Mouse (Mus musculus): ENCODE measurements around the gene Zfp677. TPM values are rescaled to one million over a fixed set of nuclear protein-coding genes. Genes with fewer than 3 reads are reported as not detected.
"Not testable (repeated sequence)": the region's sequence is repeated elsewhere in the genome, so short reads cannot be mapped to it uniquely, and the experiment has no call there.

Zfp677 gene
- 3.1 TPM in 2 replicates for polyA plus RNA-seq (2016; fragmentation: Nextera tagmentation; extraction: Ambion mirVana)

DNA sequence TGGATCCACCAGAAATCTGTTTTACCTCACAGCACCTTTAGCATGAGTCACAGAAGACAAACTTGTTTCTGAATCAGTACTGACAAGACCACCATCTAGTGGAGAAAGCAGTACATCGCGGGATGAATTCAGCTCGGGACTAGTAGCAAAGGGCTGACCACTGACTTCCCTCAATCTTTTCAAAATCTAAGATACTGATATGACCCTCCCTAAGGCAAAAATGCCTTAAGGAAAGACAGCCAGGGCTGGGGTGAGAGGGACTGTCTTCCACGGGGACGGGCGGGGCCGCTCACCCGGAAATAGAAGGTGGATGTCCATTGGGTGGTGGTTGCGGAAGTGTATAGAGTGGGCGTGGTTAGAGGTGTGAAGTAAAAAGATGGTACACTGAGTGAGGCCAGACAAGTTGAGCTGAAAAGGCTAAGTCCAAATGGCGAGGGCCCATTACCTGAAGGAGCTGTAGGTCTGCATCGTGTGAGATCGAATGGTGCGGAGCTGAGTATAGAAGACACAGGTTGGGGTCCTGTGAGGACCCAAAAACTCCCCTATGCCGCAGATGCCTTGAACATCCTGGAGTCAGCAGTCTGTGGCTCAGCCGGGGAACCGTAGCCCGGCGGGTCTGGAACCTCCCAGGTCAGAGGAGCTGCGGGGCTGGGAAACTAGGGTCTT is at the start of gene Zfp677:
Gene Zfp677 (plus strand): TSS at position 358 of the 666 bp plus-strand sequence.
- peak within 1 kb of the TSS; percentile 59 for H3K9ac ChIP-seq (replicated peaks)
- H3K27me3 ChIP-seq, result no peaks in the 10 kb centered on the region
- no peaks in the 10 kb centered on the region for H3K9me3 ChIP-seq
- H3K36me3 ChIP-seq, result no peaks in the 10 kb centered on the region
- H3K4me2 ChIP-seq, result peak within 1 kb of the TSS; percentile 84
- H3K27ac ChIP-seq, result no peak within 1 kb of the TSS
- whole genome bisulfite sequencing, result 5% methylated on average over 20 of the region's 20 CpGs
- ATAC-seq (ENCODE audit: insufficient number of reproducible peaks, insufficient read depth, low FRiP score, low TSS enrichment, low read depth), result peak; percentile 96; the same call in 1 of the 2 replicates
- H3K4me1 ChIP-seq (replicated peaks), result no peaks in the 10 kb centered on the region
- H3K4me3 ChIP-seq (replicated peaks), result peak within 1 kb of the TSS; percentile 53

DNA sequence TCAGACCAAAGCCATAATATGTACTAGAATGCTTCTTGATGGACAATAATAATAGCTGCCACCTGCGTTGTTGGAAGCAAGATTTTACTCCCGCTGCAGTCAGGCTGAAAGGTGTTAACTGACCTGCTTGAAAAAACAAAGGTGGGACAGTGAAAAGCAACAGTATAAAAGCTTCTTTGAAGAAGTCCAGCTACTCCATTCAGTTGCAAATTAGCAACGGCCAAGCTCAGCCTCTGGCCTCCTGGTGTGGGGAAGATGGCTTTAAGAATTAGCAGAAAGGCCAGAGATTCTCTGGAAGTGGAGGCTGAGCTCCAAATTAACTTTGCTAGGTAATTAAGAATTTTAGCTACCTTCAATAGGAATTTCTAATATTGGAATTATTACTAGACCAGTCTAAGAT is 15.5 kb upstream of the Zfp677 start:
- not testable (repeated sequence) for H3K4me2 ChIP-seq
- WGBS, result 29% methylated on average over 3 of the region's 3 CpGs

GRCm38 (mm10) chr17:21369925-21370719 is 13.4 kb upstream of the Zfp677 start:
- ATAC-seq (ENCODE audit: insufficient number of reproducible peaks, insufficient read depth, low FRiP score, low TSS enrichment, low read depth), result peak; percentile 59; the same call in 1 of the 2 replicates
- peak overlapping the region; percentile 74 for H3K4me2 ChIP-seq
- H3K27ac ChIP-seq, result no peak overlapping the region
- H3K4me3 ChIP-seq (replicated peaks), result peak overlapping the region; percentile 45
- no peaks in the 10 kb centered on the region for H3K36me3 ChIP-seq
- H3K9ac ChIP-seq (replicated peaks), result peak overlapping the region; percentile 51; the same call in 1 of the 2 replicates
- no peaks in the 10 kb centered on the region for H3K9me3 ChIP-seq
- no peaks in the 10 kb centered on the region for H3K4me1 ChIP-seq (replicated peaks)
- no peaks in the 10 kb centered on the region for H3K27me3 ChIP-seq
- WGBS, result 11% methylated on average over 31 of the region's 31 CpGs

More for the DNA sequence above, 15.5 kb upstream of the Zfp677 start:
- not testable (repeated sequence) for H3K36me3 ChIP-seq; ATAC-seq (ENCODE audit: insufficient number of reproducible peaks, insufficient read depth, low FRiP score, low TSS enrichment, low read depth); H3K4me1 ChIP-seq (replicated peaks); H3K9me3 ChIP-seq; H3K27ac ChIP-seq; H3K4me3 ChIP-seq (replicated peaks); H3K9ac ChIP-seq (replicated peaks); H3K27me3 ChIP-seq

DNA sequence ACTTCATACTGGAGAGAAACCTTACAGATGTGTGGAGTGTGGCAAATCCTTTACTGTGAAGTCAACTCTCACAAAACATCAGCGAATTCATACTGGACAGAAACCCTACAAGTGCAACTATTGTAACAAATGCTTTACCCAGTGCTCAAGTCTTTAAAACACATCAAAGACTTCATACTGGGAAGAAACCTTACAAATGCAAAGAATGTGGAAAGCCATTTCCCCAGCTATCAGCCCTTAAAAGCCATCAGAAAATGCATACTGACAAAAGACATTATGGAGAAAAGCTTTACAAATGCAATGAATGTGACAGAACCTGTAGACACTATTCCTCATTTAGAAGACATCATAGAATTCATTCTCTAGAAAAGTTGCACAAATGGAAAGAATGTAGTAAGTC is 8.2 kb upstream of the Zfp677 start:
- Histone ChIP-seq H3K27me3 (no peaks in the 10 kb centered on the region), H3K4me3 (replicated peaks) (no peak overlapping the region), H3K4me2 (no peak overlapping the region), H3K9ac (replicated peaks) (no peak overlapping the region), H3K36me3 (no peaks in the 10 kb centered on the region), H3K9me3 (no peaks in the 10 kb centered on the region), H3K27ac (no peak overlapping the region), H3K4me1 (replicated peaks) (no peaks in the 10 kb centered on the region)
- no peak for ATAC-seq (ENCODE audit: insufficient number of reproducible peaks, insufficient read depth, low FRiP score, low TSS enrichment, low read depth)
- 78% methylated on average over 1 of the region's 1 CpGs for WGBS

DNA sequence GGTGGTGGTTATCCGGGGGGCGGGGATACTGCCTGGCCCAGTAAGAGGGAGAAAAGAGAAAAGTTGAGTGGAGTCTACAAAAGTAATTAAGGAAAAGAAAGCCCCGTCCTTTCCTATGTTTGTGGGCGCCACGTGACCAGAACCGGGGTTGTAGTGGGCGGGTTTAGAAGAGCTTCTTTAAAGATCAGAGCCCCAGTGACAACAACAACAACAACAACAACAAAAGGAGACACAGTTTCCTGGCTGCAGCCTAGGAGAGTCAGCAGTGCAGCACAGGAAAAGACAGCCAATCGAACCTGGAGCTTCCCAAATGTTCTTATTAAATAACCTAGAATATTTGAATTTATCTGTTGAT is 486 bp downstream of the Zfp677 start:
- H3K27me3 ChIP-seq, result no peaks in the 10 kb centered on the region
- WGBS, result 18% methylated on average over 8 of the region's 8 CpGs
- H3K9ac ChIP-seq (replicated peaks), result peak overlapping the region; percentile 59
- peak overlapping the region; percentile 53 for H3K4me3 ChIP-seq (replicated peaks)
- no peaks in the 10 kb centered on the region for H3K9me3 ChIP-seq
- H3K36me3 ChIP-seq, result no peaks in the 10 kb centered on the region
- H3K4me2 ChIP-seq, result peak overlapping the region; percentile 84
- no peak for ATAC-seq (ENCODE audit: insufficient number of reproducible peaks, insufficient read depth, low FRiP score, low TSS enrichment, low read depth)
- no peaks in the 10 kb centered on the region for H3K4me1 ChIP-seq (replicated peaks)
- no peak overlapping the region for H3K27ac ChIP-seq

- H3K27ac ChIP-seq, result peak within 1 kb of the TSS; percentile 68
- no peaks in the 10 kb centered on the region for H3K9me3 ChIP-seq
- ATAC-seq (ENCODE audit: insufficient number of reproducible peaks, insufficient read depth, low FRiP score, low TSS enrichment, low read depth), result peak; percentile 98
- under 1% methylated on average over 22 of the region's 22 CpGs for WGBS
- H3K4me3 ChIP-seq (replicated peaks), result peak within 1 kb of the TSS; percentile 50
- no peaks in the 10 kb centered on the region for H3K27me3 ChIP-seq
- H3K9ac ChIP-seq (replicated peaks), result peak within 1 kb of the TSS; percentile 51
- no peaks in the 10 kb centered on the region for H3K4me1 ChIP-seq (replicated peaks)
- peak within 1 kb of the TSS; percentile 88 for H3K4me2 ChIP-seq
- no peaks in the 10 kb centered on the region for H3K36me3 ChIP-seq
These were observed 39.4 kb downstream of the Zfp677 start, which contains the start of gene Zfp54 for GRCm38 (mm10) chr17:21422664-21423599. Gene Zfp54 (plus strand): TSS chr17:21423227.

GRCm38 (mm10) chr17:21438806-21439400 is 55.4 kb downstream of the Zfp677 start:
- H3K36me3 ChIP-seq; H3K9ac ChIP-seq (replicated peaks); H3K4me3 ChIP-seq (replicated peaks); H3K27ac ChIP-seq; H3K9me3 ChIP-seq; H3K4me1 ChIP-seq (replicated peaks); H3K27me3 ChIP-seq; ATAC-seq (ENCODE audit: insufficient number of reproducible peaks, insufficient read depth, low FRiP score, low TSS enrichment, low read depth); H3K4me2 ChIP-seq: not testable (repeated sequence)
- WGBS, result 81% methylated on average over 9 of the region's 9 CpGs

Other genes with a start within 250 kb of the Zfp677 start
- gene Vmn1r234, start 157.7 kb upstream of the Zfp677 start, polyA plus RNA-seq (2016; fragmentation: Nextera tagmentation; extraction: Ambion mirVana), result not detected in 2 replicates
- not detected in 2 replicates for gene Vmn1r235, start 127.3 kb upstream of the Zfp677 start, polyA plus RNA-seq (2016; fragmentation: Nextera tagmentation; extraction: Ambion mirVana)
- gene Vmn1r236, start 100.8 kb upstream of the Zfp677 start, polyA plus RNA-seq (2016; fragmentation: Nextera tagmentation; extraction: Ambion mirVana), result not detected in 2 replicates
- gene Vmn1r237, start 71.9 kb upstream of the Zfp677 start, polyA plus RNA-seq (2016; fragmentation: Nextera tagmentation; extraction: Ambion mirVana), result not detected in 2 replicates
- 2.4 and 2.8 TPM in 2 replicates for gene Zfp54, start 39.5 kb downstream of the Zfp677 start, polyA plus RNA-seq (2016; fragmentation: Nextera tagmentation; extraction: Ambion mirVana)
- 15.4 and 16.3 TPM in 2 replicates for gene Zfp51, start 66.6 kb downstream of the Zfp677 start, polyA plus RNA-seq (2016; fragmentation: Nextera tagmentation; extraction: Ambion mirVana)
- gene Zfp53, start 105.2 kb downstream of the Zfp677 start, polyA plus RNA-seq (2016; fragmentation: Nextera tagmentation; extraction: Ambion mirVana), result 9.6 TPM in 2 replicates
- gene Zfp52, start 151.8 kb downstream of the Zfp677 start, polyA plus RNA-seq (2016; fragmentation: Nextera tagmentation; extraction: Ambion mirVana), result 3.2 and 4.0 TPM in 2 replicates
- 12.2 and 13.5 TPM in 2 replicates for gene Zfp948, start 183.3 kb downstream of the Zfp677 start, polyA plus RNA-seq (2016; fragmentation: Nextera tagmentation; extraction: Ambion mirVana)